Mouse (Mus musculus) cerebellum, adult 9-10 months (tissue): Measurements from ENCODE around the gene 4930404H24Rik.

ENCODE experiments used
- DNase-seq: peaks from one replicate; pipeline ENCODE4 v3.0.0; 2022

Gene 4930404H24Rik

DNA sequence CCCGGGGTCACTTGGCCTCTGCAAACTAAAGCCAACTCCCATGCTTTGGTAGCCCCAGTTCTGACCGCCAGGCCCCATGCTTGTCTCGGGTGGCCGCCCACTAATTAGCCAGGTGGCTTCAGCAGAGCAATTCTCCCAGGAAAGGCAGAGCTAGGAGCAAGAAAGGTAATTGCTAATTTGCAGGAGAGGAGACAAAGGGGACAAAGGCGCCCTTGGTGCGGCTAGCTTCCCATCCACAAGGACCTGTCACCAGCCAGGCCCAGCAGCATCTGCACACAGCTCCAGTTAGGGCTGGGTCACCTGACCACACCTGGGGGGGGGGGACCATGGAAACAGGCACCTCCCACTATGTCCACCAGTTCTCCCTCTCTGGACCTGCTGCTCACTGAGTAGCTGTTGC is 19.0 kb downstream of the 4930404H24Rik start:
- peak; percentile 52 for DNase-seq

DNA sequence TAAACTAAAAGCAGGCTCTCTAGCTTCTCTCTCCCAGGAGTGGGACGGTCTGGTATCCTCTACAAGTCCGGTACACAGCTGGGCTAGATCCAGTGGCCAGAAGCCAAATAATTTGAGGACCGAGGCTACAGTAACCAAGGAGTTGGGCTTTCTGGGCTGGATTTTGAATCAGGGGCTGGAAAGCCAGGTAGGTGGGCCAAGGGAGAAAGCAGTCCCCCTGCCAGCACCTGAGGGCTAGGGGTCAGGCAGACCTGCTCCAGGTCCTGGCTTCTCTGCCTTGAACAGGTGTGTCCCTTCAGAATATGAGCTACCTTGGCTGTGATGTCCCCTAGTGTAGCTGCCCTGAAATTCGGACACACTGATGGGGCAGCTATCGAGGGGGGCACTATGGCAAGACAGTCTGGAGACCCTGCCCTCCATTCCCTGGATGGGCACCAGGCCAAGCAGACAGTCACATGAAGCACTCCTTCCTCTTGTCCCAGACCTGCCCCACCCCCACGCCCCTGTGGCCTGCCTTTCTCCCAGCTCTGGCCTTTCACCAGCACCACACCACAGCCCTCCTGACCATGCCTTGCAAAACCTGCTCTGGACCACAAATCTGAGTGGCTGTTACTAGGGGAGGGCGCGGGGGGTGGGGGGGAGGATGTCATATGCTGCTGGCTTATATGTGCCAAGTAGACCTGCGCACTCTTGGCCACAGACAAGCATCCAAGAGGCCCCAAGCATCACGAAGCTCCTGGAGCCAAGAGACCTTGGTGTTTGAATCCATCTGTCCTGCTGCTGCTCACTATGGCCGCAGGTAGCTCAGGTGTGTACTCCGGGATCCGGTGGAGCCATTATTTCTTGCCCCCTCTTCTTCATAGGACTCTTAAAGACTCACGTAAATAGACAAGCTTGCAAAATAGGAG is 20.1 kb downstream of the 4930404H24Rik start:
- DNase-seq: peak; percentile 75

DNA sequence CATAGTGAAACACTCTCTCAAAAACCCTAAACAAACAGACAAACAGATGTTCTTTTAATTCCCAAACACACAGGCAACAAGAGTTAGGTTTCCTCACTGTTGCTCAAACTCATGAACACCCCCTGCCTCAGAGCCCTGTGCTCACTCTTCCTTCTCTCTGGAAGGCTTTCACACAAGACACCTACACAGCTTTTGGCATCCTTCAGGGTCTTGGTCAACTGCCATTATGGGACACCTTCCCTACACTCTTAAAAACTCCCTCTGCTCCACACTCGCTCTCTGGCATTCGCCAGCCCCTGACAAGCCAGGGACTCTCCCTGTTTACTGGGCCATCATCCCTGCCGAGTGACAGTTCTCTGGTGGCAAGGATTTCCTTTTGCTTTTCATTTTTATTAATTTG is 21.4 kb downstream of the 4930404H24Rik start:
- peak; percentile 52 for DNase-seq

DNA sequence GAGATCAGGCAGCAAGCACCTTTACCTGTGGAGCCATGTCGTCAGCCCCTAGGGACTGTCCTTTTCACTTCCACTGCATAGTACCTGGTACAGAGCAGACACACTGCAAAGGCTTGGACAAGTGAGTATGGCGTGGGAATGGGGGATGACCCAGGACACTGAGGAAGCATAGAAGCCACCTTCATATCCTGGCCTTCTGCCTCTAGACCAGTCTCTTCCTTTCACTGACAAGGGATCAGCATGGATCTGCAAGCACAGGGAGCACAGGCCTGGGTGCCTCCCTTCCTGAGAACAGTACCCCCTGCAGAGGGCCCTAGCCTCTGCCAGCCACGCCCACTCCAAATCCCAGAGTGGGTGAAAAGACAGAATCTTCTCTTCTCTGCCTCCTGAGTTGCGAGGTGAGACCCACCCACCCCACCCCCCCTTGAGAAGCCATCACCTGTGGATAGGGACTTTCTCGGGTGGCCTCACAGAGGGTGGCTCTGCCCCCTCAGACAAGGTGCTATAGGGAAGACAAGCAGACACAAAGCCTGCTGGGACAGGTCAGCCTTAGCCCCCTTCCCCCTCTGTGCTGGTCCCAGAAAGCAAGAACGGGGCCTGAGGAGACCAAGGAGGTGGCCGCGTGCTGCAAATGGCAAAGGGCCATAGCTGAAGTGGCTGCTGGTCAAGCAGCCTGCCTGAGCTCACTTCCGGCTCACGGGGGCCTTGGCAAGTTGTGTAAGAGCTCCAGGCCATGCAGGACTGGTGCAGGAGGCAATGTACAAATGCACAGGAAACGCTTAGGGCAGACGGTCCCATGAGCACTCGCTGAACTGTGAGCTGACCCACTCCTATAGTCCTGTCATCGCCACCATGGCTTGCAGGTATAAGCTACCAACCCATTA is 22.1 kb downstream of the 4930404H24Rik start:
- DNase-seq: peak; percentile 63

DNA sequence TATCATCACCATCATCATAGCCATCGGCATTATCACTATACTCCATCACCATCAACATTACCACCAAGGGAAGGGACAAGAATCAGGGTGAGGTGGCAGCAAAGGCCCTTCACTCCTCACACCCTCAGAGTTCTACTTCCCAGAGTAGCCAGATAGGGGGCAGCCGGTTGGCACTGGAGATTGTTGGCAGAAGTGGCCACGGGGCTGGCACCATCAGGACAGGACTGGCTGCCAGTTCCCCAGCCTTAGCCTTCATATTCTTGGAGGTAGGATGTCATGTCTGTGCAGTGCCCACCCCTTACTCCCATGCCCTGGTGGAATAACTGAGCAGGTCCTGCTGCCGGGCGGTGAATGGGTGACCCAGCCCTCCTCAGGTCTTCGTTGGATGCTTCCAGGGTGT is 23.0 kb downstream of the 4930404H24Rik start:
- DNase-seq: peak; percentile 76

DNA sequence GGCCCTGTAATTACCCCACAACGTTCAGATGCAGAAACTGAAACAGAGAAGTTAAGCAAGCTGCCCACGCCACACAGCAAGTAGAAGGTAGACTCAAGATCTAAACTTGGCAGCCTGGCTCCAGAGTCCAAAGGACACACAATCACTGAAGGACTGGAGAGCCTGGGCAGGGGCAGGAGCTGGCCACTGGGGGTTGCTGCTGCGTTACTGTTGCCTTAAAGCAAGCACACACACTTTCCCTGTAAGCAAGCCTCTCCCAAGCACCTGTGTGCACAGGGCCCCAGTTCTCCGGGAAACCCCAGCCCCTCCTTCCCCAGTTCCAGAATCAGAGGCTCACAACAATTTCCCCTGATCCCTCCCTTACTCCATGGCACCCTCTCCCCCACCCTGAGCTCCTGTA is 24.4 kb downstream of the 4930404H24Rik start:
- peak; percentile 49 for DNase-seq

DNA sequence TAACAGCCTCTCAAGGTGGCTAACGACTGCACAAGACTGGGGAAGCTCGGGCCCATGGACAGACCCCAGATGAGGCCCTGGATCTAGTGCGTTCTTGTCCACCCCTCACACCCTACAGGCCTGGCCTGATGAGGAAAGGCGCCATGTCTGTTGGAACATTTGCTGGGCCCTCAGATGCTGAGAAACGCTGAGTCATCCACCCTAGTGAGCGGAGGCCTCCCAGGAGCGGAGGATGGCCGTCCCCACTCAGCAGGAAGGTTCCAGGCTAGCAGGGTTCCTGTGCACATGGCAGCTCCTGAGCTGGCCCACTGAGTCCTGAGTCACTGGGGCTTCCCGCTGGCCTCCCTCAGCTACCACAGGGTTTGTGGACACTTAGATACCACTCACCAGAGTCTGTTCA is 27.5 kb downstream of the 4930404H24Rik start:
- no peak for DNase-seq

DNA sequence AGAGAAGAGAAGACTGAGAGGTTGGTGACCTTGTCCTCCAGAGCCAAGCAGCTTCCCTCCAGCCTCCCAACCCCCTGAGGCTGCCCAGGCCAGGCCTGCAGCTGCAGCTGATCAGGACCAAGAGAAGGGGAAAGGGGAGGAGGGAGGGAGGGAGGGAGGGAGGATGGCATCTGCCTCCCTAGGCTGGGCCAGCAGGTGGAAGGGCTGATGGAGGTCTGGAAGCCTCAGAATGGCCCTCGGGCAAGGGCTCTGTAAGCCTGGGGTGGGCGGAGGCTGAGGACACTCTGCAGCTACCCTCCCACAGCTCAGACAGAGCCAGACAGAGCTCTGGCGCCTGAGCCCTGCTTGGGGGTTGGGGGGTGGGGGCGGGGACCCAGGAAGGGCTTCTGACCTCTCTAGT is 29.7 kb downstream of the 4930404H24Rik start:
- DNase-seq: no peak

DNA sequence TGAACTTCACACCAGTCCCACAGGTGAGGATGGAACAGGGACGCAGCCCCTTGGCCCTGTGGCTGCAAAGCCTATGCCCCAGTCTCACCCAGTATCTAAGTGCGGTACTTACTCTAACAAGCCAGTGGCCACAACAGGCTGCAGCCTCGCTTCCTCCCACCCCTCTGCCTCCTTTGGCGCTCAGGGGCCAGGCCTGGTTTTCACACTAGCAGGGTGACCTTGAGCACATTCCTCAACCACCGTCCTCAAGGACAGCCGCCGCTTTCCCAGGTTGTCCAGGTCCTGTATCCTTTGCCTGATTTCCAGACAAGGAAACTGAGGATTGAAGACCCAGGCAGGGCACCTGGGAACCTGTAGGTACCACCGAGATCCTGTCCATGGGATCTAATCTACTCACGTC is 30.6 kb downstream of the 4930404H24Rik start:
- DNase-seq: no peak

DNA sequence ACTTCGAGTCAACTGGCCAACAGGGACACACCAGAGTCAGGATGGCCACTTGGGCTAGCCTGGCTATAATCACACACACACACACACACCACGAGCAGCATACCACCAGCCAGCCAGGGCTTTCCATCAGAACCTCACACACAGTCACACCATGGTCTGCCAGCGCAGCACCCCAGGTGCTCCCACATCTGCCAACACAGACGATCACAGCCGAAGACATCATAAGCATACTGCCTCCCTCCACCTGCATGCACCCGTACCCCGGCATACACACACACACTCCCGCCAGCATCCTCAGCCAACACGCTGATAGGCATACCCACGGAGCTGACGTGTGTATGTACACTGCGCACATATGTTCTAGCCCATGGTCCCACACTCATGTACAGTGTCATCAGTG is 31.1 kb downstream of the 4930404H24Rik start:
- DNase-seq: no peak

DNA sequence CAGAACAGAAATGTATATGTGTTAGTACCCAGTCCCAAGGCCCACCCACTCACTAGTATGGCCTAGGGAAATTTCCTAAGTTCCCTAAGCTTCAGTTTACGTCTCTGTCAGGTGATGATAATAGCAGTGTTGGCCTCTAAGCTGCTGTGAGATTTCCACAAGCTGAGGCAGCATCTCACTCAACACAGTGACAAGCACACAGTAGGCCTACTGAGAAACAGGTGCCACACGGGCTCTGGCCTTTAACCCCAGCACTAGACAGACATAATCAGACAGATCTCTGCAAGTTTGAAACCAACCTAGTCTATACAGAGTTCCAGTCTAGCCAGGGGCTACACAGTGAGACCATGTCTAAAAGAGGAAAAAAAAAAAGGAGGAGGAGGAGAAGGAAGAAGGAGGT is 32.1 kb downstream of the 4930404H24Rik start:
- DNase-seq: no peak

DNA sequence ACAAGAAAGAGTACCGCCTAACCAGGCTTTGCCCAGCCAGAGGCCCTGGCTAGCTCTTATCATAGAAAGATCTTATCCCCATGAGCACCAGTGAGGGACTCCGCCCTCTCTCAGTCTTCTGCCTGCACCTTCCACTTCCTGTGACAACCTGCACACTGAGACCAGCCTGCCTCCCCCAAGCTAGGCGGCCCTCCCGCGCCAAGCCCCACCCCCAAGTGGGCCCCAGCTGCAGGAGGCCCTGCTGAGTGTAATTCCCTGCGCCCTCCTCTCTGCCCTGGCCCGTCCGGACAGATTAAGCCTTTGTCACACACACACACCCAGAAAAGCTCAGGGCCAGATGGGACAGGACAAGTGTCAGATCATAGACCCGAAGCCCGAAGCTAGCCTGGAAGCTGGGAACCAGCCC is 33.3 kb downstream of the 4930404H24Rik start:
- peak; percentile 44 for DNase-seq

DNA sequence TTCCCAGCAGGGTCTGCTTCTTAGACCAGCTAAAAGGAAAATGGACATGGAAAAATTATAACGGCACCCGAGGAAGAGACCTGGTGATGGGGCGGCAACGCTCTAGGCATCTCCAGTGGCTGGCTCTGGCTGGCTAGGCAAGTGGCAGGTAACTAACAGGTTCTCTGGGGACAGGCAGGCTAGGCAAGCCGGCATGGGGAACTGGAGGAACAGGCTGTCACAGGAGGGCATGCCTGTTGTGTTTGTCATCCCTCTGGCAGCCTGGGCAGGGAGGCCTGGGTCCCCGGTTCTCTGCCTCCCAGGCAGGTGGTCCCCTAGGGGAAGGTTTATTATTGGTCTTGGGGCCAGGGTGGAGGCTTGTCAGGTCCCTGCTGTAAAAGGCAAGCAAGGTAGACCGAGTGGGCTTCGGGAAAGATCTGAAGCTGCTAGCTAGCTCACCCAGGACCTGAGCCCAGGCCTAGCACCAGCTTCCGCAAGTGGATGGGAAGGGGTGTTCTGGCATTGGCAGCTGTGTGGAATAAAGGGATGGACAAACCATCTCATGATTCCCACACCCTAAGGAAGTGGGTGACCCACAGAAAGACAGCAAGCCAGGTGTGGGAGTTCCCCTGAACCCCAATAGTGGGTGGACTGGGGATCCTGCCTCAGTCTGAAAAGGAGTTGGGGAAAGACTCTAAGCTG is 34.4 kb downstream of the 4930404H24Rik start:
- no peak for DNase-seq

DNA sequence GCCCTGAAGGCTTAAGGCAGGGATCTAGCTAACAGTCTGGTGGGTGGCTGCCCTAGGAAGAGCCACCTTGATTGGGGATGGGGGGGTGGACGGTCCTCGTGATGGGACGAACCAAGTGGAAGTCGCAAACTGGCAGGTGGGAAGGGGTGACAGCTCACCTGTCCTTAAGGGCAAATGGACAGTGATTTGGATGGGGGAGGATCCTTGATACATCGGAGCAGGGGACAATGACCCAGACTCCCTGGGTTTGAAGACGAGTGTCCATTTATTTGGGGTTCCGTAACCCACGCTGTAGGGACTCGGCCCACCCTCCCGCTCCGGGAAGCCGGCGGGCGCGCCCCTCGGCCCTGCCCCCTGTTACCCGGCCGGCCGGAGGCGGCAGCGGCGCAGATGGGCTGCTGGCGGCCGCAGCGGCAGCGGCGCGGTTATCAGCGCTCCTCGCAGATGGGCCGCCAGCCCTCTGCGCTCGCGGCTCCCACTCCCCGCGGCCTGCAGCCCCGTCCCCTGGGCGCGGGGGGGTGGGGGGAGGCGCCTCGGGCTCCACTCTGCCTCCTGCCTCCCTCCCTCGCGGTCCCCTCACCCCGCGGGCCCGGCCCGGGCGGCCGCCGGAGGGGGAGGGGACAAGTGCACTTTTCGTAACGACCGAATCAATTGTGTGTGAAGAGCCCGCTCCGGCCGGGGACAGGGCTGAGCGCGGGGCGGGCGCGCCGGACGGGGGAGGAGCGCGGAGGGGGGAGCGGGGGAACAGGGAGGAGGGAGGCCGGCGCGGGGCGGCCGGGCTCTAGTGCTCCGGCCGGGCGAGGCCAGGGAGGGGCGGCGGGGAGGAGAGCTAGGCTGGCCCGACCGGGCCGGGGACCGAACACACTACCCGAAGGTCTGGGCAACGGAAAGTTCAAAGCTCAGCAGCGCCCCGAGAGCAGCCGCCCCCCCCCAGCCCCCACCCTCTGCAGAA is 35.3 kb downstream of the 4930404H24Rik start:
- peak; percentile 66 for DNase-seq

DNA sequence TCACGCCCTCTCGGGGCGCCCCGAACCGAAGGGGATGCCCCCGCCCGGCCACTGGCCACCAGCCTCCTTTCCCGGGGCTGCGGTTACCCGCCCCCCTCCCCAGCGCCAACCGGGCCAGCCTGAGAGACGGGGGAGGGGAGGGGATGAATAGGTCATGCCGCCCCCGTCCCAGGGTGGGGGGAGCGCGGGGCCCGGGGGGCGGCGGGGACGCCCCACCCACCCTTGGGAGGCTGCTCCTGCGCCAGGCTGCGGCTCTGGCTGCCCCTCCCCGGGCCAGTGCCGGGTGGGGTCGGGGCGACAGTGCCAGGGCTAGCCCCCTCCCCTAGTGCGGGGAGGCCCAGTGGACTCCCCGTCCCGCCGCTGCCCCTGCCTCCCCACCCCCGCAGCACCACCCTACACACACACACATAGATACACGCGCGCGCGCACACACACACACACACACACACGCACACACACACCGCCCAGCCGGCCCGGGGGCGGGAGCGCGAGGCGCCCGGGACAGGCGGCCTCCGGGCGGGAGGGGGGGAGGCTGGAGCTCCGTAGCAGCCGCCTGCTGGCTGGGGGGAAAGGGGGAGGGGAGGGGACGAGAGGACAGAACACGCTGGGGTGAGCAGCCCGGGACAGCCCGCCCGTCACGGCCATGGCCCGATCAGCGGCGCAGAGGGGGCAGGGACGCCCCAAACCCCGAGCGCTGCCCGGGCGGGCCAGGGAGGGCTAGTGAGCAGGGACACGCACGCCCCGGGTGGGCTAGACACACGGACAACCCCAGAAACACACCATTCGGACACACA is 36.2 kb downstream of the 4930404H24Rik start:
- peak; percentile 63 for DNase-seq

DNA sequence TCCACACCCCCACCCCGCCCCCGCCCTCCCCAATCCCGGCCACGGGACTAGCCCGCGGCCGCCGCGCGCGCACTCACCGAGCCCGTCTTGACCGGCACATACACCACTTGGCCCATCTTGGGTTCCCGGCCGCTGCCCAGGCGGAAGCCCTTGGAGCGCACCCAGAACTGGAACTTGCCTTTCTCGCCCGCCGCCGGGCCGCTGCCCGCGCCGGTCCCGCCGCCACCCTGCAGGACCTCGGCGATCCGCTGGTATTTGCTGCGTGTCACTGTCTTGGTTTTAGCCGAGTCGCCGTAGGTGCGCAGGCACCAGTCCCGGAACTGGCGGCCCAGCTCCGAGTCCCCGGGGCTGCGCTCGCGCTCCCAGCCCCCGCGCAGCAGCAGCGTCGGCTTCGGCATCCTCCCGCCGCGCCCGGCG is 36.8 kb downstream of the 4930404H24Rik start:
- peak; percentile 64 for DNase-seq

DNA sequence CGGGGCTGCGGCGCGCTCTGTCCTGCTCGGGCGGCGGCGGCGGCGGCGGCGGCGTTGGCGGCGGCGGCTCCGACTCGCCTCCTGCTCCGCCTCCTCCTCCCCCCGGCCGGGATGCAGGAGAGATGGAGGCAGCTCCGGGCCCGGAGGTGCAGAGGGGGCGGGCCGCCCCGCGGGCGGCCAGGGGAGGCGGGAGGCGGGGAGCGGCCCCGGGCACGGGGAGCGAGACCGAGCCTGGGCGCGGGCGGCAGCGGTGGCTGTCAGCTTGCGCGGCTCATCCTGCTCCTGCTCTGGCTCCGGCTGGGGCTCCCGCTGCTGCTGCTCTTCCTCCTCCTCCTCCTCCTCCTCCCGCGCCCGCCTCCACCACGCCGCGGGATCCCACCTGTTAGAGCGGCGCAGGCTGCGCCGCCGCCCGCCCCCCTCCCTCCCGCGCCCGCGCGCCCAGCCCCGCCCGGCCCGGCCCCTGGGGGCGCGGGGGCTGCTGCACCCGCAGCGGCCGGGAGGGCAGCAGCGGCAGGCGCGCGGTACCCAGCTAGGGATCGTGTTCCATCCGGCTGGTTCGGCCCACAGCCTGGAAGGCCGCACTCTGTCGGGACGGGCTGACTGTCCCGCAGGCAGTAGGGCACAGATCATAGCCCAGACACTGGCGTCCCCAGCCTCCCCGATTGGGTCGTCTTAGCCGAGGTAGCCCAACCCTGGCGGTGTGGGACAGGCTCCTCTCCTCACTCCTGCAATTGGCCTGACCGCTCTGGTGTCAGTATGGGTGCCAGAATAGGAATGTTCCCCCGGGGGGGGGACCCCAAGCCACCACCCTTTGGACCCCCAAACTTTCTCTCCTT is 37.6 kb downstream of the 4930404H24Rik start, which contains the start of gene Nol4l:
Gene Nol4l, minus strand, starts transcription at position 41 of the 836 bp plus-strand sequence.
- DNase-seq: peak; percentile 64

DNA sequence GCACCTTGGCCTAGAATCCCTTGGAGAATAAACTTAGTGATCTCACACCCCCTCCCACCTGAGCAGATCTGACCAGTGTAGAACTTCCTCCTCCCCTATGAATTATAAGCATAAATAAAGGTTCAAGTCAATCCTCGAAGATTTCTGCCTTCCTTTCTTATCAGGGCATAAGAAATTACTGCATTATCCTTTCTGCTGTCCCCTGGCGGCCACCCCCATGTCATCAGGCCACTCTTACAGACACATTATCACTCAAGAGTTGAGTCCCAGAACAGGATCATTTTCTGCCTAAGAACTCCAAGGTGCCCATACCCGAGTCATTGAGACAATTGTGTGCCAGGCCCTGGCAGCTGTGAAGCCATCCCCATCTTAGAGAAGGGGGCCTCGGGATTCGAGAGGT is 38.4 kb downstream of the 4930404H24Rik start:
- DNase-seq: peak; percentile 49

DNA sequence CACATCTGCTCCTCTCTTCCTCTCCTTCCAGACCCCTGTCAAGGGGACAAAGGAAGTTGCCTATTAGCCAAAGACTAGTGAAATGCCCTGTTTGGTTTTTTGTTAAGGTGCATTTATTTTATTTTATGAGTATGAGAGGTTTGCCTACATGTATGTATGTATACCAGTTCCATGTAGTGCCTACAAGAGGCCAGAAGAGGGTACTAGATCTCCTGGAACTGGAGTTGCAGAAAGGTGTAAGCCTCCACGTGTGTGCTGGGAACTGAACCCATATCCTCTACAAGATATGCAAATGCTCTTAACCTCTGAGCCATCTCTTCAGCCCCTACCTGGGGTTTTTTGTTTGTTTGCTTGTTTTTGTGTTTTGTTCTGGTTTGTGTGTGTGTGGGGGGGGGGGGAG is 41.4 kb downstream of the 4930404H24Rik start:
- no peak for DNase-seq

DNA sequence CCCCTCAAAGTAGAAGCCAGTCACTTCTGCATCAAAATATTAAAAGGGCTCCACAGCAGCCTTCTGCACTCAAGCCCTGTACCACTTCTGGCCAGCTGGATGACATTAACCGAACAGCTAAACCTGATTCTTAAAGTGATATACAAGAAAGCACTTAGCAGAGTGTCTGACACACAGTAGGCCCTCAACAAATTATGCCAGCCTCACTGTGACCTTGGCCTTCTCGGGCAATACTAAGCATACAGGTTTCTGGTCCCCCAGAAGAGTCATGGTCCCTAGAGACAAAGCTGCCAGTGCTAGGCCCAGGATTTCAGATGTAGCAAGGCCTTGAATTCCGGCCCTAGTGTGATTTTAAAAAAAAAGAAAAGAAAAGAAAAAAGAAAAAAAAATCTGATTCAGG is 46.3 kb downstream of the 4930404H24Rik start:
- DNase-seq: no peak
